Mouse (Mus musculus) heart, embryonic 10.5 days (tissue): ENCODE data around the gene Cyp2d10. TPM values are rescaled to one million over a fixed set of nuclear protein-coding genes. Genes with fewer than 3 reads are reported as not detected.

Experiments used
- DNase-seq: peaks from one replicate; pipeline ENCODE4 v3.0.0-alpha.2; 2017; ENCODE audit warnings: low spot score
- H3K27ac ChIP-seq: fragments of 300-500 bp; sonication (generic); 2 replicates; pipeline ENCODE4 v1.5.1; 2016; ENCODE audit warnings: mild to moderate bottlenecking
- H3K27me3 ChIP-seq: fragments of 300-500 bp; sonication (generic); 2 replicates; pipeline ENCODE4 v1.6.1; 2016; ENCODE audit warnings: mild to moderate bottlenecking; ENCODE audit not compliant: poor library complexity, insufficient read depth, severe bottlenecking
- H3K36me3 ChIP-seq: fragments of 300-500 bp; sonication (generic); 2 replicates; pipeline ENCODE4 v1.6.1; 2016; ENCODE audit warnings: mild to moderate bottlenecking, moderate library complexity
- H3K4me1 ChIP-seq: fragments of 300-500 bp; sonication (generic); 2 replicates; pipeline ENCODE4 v1.6.1; 2016; ENCODE audit warnings: mild to moderate bottlenecking
- H3K4me3 ChIP-seq: fragments of 300-500 bp; sonication (generic); 2 replicates; pipeline ENCODE4 v1.5.1; 2016; ENCODE audit warnings: mild to moderate bottlenecking, moderate library complexity
- H3K9me3 ChIP-seq: fragments of 300-500 bp; sonication (generic); 2 replicates; pipeline ENCODE4 v1.6.1; 2016; ENCODE audit warnings: mild to moderate bottlenecking, moderate library complexity
- WGBS: fragments of 180-500 bp; shearing (Covaris S2); methylation state at CpG from one replicate; pipeline ENCODE4 v1.1.7; 2016; 5-methylcytosine and 5-hydroxymethylcytosine counted together
- polyA plus RNA-seq: library from polyadenylated mRNA; unstranded; fragments of >200 nt; fragmentation: Nextera tagmentation; extraction: Ambion mirVana; gene quantifications from 2 replicates; pipeline ENCODE4 v1.2.1, GENCODE M21; 2016

Cyp2d10 gene
- polyA plus RNA-seq, 1 experiment from 2014 or later = 0.75 TPM

GRCm38 (mm10) chr15:82385729-82386128, 21.3 kb downstream of the Cyp2d10 start:
- no peaks in the 10 kb centered on the region for H3K9me3 ChIP-seq
- no peak overlapping the region for H3K4me3 ChIP-seq
- H3K27me3 ChIP-seq = no peaks in the 10 kb centered on the region
- H3K4me1 ChIP-seq = peaks cover 4% of the 10 kb centered on the region; the same call in 1 of the 2 replicates
- no peak for DNase-seq
- 87% methylated on average over 2 of the region's 2 CpGs for WGBS
- no peak overlapping the region for H3K27ac ChIP-seq
- H3K36me3 ChIP-seq = no peaks in the 10 kb centered on the region

GRCm38 (mm10) chr15:82382441-82382840, 24.6 kb downstream of the Cyp2d10 start:
- Histone ChIP-seq H3K4me3 (no peak overlapping the region), H3K9me3 (no peaks in the 10 kb centered on the region), H3K4me1 (peaks cover 33% of the 10 kb centered on the region), H3K27me3 (0 out of 2 replicates have a peak, but pooled peaks cover 3% of the 10 kb centered on the region), H3K27ac (no peak overlapping the region), H3K36me3 (no peaks in the 10 kb centered on the region)
- no peak for DNase-seq
- 79% methylated on average over 2 of the region's 2 CpGs for WGBS

- no peak for DNase-seq
- H3K36me3 ChIP-seq = no peaks in the 10 kb centered on the region
- H3K9me3 ChIP-seq = no peaks in the 10 kb centered on the region
- 42% methylated on average over 7 of the region's 7 CpGs for WGBS
- H3K27ac ChIP-seq = peak overlapping the region; percentile 89
- 0 out of 2 replicates have a peak, but pooled peaks cover 3% of the 10 kb centered on the region for H3K27me3 ChIP-seq
- H3K4me3 ChIP-seq = peak overlapping the region; percentile 65
- H3K4me1 ChIP-seq = peaks cover 33% of the 10 kb centered on the region
These were observed 26.3 kb downstream of the Cyp2d10 start for GRCm38 (mm10) chr15:82380714-82381062.

- peak within 1 kb of the TSS; percentile 65 for H3K4me3 ChIP-seq
- no peaks in the 10 kb centered on the region for H3K9me3 ChIP-seq
- peak within 1 kb of the TSS; percentile 89 for H3K27ac ChIP-seq
- H3K27me3 ChIP-seq = 0 out of 2 replicates have a peak, but pooled peaks cover 3% of the 10 kb centered on the region
- H3K36me3 ChIP-seq = no peaks in the 10 kb centered on the region
- 1% methylated on average over 19 of the region's 24 CpGs for WGBS
- H3K4me1 ChIP-seq = peaks cover 33% of the 10 kb centered on the region
- no peak for DNase-seq
These were observed 26.9 kb downstream of the Cyp2d10 start, which contains the start of gene Cyp2d22 for GRCm38 (mm10) chr15:82379871-82380713. Cyp2d22 (minus strand) TSS chr15:82380260.

- H3K4me3 ChIP-seq = peak overlapping the region; percentile 65
- 0 out of 2 replicates have a peak, but pooled peaks cover 3% of the 10 kb centered on the region for H3K27me3 ChIP-seq
- H3K9me3 ChIP-seq = no peaks in the 10 kb centered on the region
- no peaks in the 10 kb centered on the region for H3K36me3 ChIP-seq
- WGBS = 10% methylated on average over 7 of the region's 7 CpGs
- peak overlapping the region; percentile 89 for H3K27ac ChIP-seq
- DNase-seq = no peak
- H3K4me1 ChIP-seq = peaks cover 33% of the 10 kb centered on the region
These were observed 27.5 kb downstream of the Cyp2d10 start for GRCm38 (mm10) chr15:82379511-82379870.

- WGBS = 53% methylated on average over 15 of the region's 15 CpGs
- DNase-seq = no peak
- H3K9me3 ChIP-seq = no peaks in the 10 kb centered on the region
- no peaks in the 10 kb centered on the region for H3K36me3 ChIP-seq
- H3K4me3 ChIP-seq = no peak overlapping the region
- peaks cover 33% of the 10 kb centered on the region for H3K4me1 ChIP-seq
- H3K27ac ChIP-seq = 0 out of 2 replicates have a peak overlapping the region, but pooled peaks have one; percentile 3
- H3K27me3 ChIP-seq = 0 out of 2 replicates have a peak, but pooled peaks cover 3% of the 10 kb centered on the region
These were observed 28.5 kb downstream of the Cyp2d10 start for GRCm38 (mm10) chr15:82378261-82379180.

GRCm38 (mm10) chr15:82377701-82378100, 29.3 kb downstream of the Cyp2d10 start:
- no peak overlapping the region for H3K4me3 ChIP-seq
- no peak for DNase-seq
- 0 out of 2 replicates have a peak, but pooled peaks cover under 1% of the 10 kb centered on the region for H3K36me3 ChIP-seq
- H3K4me1 ChIP-seq = peaks cover 33% of the 10 kb centered on the region
- 72% methylated on average over 5 of the region's 5 CpGs for WGBS
- 0 out of 2 replicates have a peak overlapping the region, but pooled peaks have one; percentile 3 for H3K27ac ChIP-seq
- H3K27me3 ChIP-seq = 0 out of 2 replicates have a peak, but pooled peaks cover 3% of the 10 kb centered on the region
- no peaks in the 10 kb centered on the region for H3K9me3 ChIP-seq

GRCm38 (mm10) chr15:82376393-82377138, 30.4 kb downstream of the Cyp2d10 start:
- peaks cover 33% of the 10 kb centered on the region for H3K4me1 ChIP-seq
- no peak overlapping the region for H3K27ac ChIP-seq
- DNase-seq = no peak
- H3K36me3 ChIP-seq = 0 out of 2 replicates have a peak, but pooled peaks cover 3% of the 10 kb centered on the region
- no peaks in the 10 kb centered on the region for H3K9me3 ChIP-seq
- 68% methylated on average over 17 of the region's 17 CpGs for WGBS
- 0 out of 2 replicates have a peak, but pooled peaks cover 3% of the 10 kb centered on the region for H3K27me3 ChIP-seq
- no peak overlapping the region for H3K4me3 ChIP-seq

- Histone ChIP-seq H3K9me3 (no peaks in the 10 kb centered on the region), H3K27me3 (0 out of 2 replicates have a peak, but pooled peaks cover 3% of the 10 kb centered on the region), H3K27ac (no peak overlapping the region), H3K4me1 (peaks cover 30% of the 10 kb centered on the region), H3K4me3 (no peak overlapping the region), H3K36me3 (0 out of 2 replicates have a peak, but pooled peaks cover 3% of the 10 kb centered on the region)
- 88% methylated on average over 9 of the region's 9 CpGs for WGBS
- no peak for DNase-seq
These were observed 31.1 kb downstream of the Cyp2d10 start for GRCm38 (mm10) chr15:82375855-82376254.

GRCm38 (mm10) chr15:82374437-82374836, 32.6 kb downstream of the Cyp2d10 start:
- Histone ChIP-seq H3K27ac (no peak overlapping the region), H3K4me1 (peaks cover 16% of the 10 kb centered on the region), H3K36me3 (0 out of 2 replicates have a peak, but pooled peaks cover 3% of the 10 kb centered on the region), H3K9me3 (no peaks in the 10 kb centered on the region), H3K27me3 (0 out of 2 replicates have a peak, but pooled peaks cover 3% of the 10 kb centered on the region), H3K4me3 (no peak overlapping the region)
- no peak for DNase-seq
- WGBS = 83% methylated on average over 5 of the region's 5 CpGs

- 0 out of 2 replicates have a peak, but pooled peaks cover 3% of the 10 kb centered on the region for H3K27me3 ChIP-seq
These were observed 34.0 kb downstream of the Cyp2d10 start for GRCm38 (mm10) chr15:82372991-82373390.

GRCm38 (mm10) chr15:82372446-82372845, 34.5 kb downstream of the Cyp2d10 start:
- Histone ChIP-seq H3K27ac (no peak overlapping the region), H3K9me3 (no peaks in the 10 kb centered on the region), H3K4me3 (no peak overlapping the region), H3K36me3 (0 out of 2 replicates have a peak, but pooled peaks cover 3% of the 10 kb centered on the region), H3K4me1 (no peaks in the 10 kb centered on the region), H3K27me3 (no peaks in the 10 kb centered on the region)
- WGBS = 85% methylated on average over 6 of the region's 6 CpGs
- no peak for DNase-seq

More at GRCm38 (mm10) chr15:82372991-82373390, 34.0 kb downstream of the Cyp2d10 start:
- Histone ChIP-seq H3K9me3 (no peaks in the 10 kb centered on the region), H3K4me1 (peaks cover 5% of the 10 kb centered on the region), H3K4me3 (no peak overlapping the region), H3K36me3 (0 out of 2 replicates have a peak, but pooled peaks cover 3% of the 10 kb centered on the region), H3K27ac (no peak overlapping the region)
- WGBS = 81% methylated on average over 5 of the region's 5 CpGs
- DNase-seq = no peak
